Mouse (Mus musculus): ENCODE data around the gene Tbpl2.

The Tbpl2 gene

DNA sequence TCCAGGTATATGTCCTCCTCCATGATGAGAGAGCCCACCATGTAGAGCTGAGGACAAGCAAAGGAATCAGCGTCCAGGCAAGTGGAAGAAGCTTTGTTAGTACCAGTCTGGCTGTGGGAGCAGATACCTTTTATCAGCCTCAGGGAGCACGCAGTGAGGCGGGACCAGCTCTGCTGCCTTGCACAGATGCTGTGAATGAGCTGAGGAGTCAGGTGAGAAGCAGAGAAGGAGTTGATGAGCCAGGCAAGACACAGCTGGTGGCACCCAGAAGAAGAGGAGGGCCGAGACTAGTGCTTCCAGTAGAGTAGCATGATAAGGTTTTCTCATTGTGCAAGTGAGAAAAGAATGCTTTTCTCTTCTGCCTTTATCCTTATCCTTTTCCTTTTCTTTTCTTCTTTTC lies at the start of gene Tbpl2:
Tbpl2 (minus strand) TSS at position 101 of the 400 bp plus-strand sequence.
- DNase-seq = no peak

DNA sequence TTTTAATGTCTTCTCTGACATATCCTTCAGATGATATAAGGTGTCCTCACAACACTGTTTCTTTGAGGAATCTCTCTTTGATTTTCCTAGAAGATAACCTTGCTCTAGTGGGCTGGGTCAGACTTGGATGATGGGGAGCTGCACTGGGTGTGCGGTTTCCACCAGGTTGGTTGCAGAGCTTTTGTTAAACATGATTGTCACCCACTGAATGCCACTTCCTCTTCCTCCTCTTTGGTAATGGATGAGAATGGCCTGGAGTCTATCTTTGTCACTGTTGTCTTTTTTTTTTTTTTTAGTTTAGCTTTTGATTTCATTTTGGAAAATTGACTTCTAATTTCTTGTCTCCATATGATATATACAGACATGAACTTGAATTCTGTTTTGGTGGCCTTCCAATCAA lies 38.0 kb upstream of the Tbpl2 start:
- no peak for DNase-seq

DNA sequence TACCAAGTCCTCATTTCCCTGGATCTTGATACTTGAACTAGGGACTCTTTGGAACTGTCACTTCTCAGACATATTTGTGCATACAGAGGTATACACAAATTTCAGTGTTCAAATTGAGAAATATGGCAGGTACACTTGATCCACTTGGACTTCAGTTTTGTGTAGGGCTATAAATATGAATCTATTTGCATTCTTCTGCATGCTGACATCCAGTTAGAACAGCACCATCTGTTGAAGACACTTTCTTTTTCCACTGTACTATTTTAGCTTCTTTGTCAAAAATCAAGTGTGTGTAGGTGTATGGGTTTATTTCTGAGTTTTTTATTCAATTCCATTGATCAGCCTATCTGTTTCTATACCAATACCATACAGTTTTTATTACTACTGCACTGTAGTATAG lies 12.7 kb upstream of the Tbpl2 start:
- no peak for DNase-seq

DNA sequence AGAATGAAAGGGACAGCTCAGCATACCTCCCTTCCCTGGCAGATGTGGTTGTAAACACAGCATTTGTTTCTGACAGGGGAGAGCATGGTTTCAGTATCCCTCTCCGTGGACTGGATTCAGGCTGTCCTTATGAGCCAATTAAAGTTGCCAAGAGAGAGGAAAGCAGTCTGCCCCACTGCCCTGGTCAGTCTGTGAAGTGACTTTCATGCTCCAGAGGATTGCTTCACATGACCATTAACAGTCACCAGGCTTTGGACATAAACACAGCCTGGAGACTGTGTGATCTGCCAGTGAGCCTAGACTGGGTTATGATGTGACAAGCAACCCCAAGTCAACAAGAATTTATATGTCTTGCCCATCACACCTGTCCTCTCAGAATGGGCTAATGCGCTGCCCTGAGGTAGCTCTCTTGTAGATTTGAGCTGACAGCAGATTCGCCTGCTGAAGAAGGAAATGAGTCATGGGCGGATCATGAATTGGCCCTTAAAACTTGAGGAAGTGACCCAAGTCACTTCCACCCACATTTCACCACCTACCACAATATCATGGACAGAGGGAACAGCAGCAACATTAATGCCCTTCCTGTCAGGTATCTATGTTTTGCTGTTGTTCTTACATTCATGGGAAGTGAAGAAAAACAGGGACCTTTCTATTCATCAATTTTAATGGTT lies 7.4 kb upstream of the Tbpl2 start:
- no peak for DNase-seq

DNA sequence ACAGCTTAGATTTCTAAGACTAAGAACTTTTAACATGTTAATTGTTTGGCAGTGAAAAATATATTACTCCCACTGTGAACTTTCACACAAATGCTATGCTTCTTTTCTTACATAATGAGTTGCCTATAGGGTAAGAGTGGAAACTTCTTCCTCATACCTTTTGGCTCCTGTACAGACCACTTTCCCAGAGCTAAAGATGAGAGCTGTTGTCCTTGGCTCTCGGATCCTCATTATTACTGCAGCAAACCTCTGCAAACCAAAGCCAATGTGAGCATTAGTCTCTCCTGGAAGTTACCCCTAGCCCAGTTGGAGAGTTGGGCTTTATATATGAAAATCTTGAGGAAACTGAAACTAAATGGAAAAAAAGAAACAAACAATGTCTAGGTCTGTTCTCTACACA lies 5.5 kb downstream of the Tbpl2 start:
- DNase-seq = no peak

DNA sequence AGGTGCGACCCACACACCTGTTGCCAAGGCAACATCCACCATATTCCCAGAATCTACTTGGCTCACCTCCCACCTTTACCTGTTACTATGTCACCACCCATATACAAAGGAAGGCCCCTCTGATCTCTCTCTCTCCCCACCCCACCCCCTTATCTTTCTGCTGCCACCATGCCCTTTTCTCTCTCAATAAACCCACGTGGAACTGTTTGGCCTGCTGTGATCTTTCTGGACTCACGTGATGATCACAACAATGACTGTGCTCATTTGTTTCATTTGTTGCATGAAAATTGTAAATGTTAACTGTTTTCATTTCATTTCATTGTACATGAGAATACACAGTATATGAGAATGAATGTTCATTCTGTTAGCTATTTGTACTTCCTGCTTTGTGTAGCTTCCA lies 45.9 kb downstream of the Tbpl2 start:
- no peak for DNase-seq

DNA sequence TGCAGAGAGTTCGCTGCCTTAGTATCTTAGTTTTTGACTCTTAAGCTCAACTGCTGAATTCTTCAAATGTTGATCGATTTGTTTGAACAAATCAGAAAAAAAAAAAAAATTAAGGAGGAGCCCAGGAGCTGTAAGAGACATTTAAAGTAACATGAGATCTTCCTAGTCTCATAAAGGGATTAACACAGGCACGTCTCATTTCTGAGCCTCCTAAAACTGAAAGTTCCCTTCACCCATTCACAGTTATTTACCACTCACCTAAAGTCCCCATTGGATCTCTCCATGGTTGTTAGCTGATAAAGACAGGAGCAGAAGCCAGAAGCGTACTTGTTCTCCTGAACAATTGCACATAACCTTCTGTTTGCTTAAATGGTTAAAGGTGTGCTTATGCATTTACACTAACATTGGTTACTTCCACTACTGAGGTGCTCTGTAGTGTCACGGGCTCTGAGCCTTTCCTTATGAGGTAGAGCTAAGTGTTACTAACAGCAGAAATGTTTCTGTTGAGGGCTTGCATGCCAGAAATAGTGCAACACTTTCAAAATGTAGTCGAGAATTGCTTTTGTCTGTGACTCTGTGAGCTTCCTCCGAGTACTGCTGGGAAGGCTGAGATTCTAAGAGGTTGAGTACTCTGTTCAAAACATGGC lies 46.9 kb downstream of the Tbpl2 start, which contains the start of gene Hnmt:
Hnmt (minus strand) TSS at position 51 of the 647 bp plus-strand sequence.
- DNase-seq = no peak

DNA sequence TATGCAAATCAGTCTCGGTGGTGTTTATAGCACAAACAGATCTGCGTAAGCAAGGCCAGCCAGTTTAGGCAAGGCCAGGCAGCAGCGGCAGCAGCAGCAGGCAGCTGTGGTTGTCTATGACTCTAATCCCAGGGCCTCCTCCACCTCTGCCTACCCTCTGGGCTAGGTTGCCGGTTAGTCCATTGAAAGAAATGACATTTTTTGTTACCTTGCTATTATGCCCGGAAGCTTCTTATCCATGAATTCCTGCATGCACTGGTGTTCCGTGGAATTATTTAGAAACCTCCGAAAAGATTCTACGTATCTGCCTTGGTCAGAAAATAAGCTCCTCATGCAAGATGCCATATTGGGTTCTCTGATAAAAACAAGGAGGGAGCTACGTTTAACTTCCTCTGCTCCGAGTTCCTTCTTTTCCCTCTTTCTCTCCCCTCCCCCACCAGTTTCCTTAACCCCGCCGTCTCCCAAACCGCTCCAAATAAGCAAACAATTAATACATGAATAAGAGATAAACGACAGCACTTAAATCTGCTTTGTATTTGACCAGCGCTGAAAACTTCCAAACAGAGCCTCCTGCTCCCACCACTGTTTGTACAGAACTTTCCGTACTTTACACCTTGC lies 47.8 kb downstream of the Tbpl2 start:
- peak; percentile 34 to 58 for DNase-seq

DNA sequence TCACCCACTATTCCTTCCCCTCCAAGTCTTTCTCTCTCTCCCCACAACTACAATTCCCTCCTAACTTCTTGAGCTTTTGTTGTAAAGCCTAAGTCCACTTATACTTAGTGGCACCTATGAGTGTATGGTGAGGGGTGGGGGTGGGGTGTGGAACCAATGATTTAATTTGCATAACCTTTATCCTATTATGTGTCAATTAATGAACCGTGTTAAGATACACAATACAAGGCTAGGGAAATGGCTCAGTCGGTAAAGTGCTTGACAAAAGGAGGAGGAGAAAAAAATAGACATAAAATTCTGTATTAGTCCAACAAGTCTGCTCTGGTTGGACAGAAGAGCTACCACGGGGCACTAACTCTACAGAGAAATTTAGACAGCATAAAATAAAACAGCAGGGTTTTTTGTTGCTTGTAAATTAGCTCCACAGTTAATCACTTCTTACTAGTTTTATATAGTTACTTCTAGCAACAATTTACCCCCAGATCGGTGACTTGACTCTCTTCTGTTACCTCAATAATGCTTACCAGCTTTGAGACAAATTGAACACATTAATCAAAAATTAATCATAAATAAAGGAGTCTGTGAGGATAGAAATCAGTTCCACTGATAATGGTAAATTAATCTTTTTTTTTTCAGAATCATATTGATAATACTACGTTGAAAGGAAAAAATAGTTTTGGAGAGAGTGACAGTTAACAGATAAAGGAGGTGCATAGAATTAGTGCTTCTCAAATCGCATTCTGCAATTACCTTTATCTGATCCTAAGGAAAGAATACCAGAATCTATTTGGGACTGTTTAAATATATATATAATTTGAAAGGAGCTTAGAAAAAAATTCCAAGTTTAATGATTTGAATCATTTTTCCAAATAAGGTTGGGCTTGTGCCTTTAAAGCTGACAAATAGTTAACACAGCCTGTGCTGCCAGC lies 48.6 kb downstream of the Tbpl2 start:
- DNase-seq = no peak

DNA sequence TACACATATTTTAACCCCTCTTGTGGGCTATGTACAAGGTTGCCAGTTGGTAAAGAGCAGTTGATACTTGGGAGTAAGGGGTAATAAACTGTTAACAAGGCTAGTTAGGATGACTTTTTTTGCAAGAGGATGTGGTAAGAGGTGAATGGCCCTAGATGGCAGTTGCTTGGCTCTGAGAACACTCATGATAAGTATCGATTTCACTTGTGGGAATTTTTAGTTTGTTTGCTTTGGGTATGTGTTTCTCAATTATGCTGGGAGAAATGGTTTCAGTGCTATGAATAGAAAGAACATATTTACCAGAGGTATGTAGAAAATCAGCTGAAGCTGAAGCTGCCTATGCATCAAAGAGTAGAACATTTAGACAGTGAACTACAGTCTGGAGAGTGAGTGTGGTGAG lies 53.5 kb downstream of the Tbpl2 start:
- DNase-seq = no peak

DNA sequence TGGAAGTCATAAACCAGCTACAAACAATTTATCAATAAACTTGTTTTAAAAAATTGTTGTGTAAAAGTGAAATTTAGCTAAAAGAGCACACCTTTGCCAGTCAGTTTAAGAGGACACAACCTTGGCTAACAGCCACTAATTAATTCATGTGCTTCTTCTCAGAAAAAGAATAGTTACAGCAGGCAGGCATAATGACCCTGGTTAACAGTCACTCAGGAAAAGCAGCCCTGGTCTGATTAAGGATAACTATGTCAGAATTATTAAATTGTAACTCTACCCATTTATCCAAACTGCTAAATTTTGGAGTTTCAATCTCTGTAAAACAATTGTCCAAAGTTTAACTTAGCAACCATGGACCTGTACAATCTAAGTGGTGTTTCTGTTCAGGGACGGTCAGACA lies 55.9 kb downstream of the Tbpl2 start:
- DNase-seq = no peak

Data from lung, postnatal 4 days (tissue).